Mouse (Mus musculus) kidney, postnatal 14 days (tissue): ENCODE data around the gene Usp30.

ENCODE experiments used
- DNase-seq: peaks from one replicate; pipeline ENCODE4 v3.0.0; 2022; ENCODE audit warnings: mixed read lengths

The Usp30 gene

GRCm38 (mm10) chr5:114162106-114162815, 97.0 kb downstream of the Usp30 start:
- DNase-seq, result no peak

DNA sequence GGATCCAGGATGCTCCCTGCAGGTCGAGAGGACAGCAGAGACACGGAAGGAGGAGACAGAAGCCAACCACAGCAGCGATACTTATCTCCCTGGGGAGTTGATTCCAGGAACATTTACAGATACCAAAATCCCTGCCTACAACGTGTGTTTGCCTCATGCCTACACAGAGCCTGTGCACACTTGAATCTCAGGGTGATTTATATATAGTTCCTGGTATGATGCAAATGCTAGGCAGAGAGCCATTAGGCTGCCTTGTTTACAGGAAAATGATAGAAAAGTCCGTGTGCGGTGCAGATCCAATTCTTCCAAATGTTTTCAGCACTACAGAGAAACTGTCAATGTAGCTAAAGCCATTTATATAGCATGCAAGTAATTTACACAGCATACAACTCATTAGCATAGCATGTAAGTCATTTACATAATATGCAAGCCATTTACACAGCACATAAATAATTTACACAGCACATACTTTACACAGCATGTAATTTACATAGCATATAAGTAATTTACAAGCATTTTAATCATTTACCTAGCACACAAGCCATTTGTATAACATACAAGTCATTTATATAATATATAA, 97.9 kb downstream of the Usp30 start:
- no peak for DNase-seq

DNA sequence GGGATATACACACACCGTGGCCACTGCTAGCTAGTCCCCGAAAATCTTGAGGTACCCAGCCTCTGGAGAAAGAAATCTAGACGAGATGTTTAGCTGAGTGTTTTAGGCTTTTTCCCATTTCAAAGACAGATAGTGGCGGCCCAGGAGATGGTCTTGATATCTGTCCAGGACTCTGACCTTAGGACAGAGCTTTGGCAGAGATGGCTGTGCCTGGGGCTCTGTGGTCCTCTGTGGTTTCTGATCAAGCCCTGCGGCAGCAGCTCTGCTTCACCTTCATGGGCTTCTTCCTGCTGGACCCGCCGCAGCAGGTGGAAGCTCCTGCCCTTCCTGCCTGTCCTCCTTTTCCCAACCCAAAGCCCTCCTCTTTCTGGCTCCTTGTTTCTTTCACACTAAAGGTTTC, 105.1 kb downstream of the Usp30 start:
- DNase-seq, result no peak

DNA sequence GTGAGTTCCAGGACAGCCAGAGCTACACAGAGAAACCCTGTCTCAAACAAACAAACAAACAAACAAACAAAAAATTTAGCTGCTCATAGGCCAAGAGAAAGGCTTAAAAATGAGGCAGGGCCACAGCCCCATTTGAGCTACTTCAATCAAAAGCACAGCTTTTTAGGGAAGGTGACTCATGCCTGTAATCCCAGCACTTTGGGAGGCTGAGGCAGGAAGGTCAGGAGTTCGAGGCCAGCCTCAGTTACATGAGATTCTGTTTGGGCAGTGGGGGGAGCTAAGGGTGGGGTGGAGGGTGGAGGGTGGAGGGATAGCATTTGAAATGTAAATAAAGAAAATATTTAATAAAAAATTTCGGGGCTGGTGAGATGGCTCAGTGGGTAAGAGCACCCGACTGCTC, 107.7 kb downstream of the Usp30 start:
- no peak for DNase-seq

DNA sequence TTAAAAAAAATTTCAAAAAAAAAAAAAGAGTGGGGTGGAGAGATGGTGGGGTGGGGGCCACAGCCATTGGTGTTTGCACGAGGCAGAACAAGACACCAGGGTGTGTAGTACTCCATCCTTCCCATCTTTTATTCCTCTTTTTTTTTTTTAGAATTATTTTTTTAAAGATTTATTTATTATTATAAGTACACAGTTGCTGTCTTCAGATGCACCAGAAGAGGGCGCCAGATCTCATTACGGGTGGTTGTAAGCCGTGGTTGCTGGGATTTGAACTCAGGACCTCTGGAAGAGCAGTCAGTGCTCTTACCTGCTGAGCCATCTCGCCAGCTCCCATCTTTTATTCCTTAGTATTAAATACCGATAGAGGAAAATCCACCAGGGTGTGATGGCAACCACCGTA, 108.2 kb downstream of the Usp30 start:
- no peak for DNase-seq

- DNase-seq, result no peak
These were observed 108.8 kb downstream of the Usp30 start for GRCm38 (mm10) chr5:114173877-114174581.
